Mouse (Mus musculus): ENCODE data around the gene Dlg2.

Gene Dlg2

GRCm38 (mm10) chr7:91896935-91897334 is 1420.5 kb downstream of the Dlg2 start:
- in situ Hi-C loops (cut with MboI, MseI), result no loop called here

GRCm38 (mm10) chr7:91897509-91897908 is 1421.0 kb downstream of the Dlg2 start:
- in situ Hi-C loops (cut with MboI, MseI), result no loop called here

GRCm38 (mm10) chr7:91902503-91902902 is 1426.0 kb downstream of the Dlg2 start:
- in situ Hi-C loops (cut with MboI, MseI), result no loop called here

GRCm38 (mm10) chr7:91916809-91917208 is 1440.3 kb downstream of the Dlg2 start:
- in situ Hi-C loops (cut with MboI, MseI), result no loop called here

GRCm38 (mm10) chr7:91919099-91919498 is 1442.6 kb downstream of the Dlg2 start:
- in situ Hi-C loops (cut with MboI, MseI), result no loop called here

GRCm38 (mm10) chr7:91919738-91920137 is 1443.3 kb downstream of the Dlg2 start:
- in situ Hi-C loops (cut with MboI, MseI), result no loop called here

- in situ Hi-C loops (cut with MboI, MseI), result no loop called here
Measured at GRCm38 (mm10) chr7:91934881-91935597, 1458.6 kb downstream of the Dlg2 start.

- in situ Hi-C loops (cut with MboI, MseI), result no loop called here
Measured at GRCm38 (mm10) chr7:91936193-91936592, 1459.7 kb downstream of the Dlg2 start.

- in situ Hi-C loops (cut with MboI, MseI), result no loop called here
Measured at GRCm38 (mm10) chr7:91943224-91943623, 1466.8 kb downstream of the Dlg2 start.

GRCm38 (mm10) chr7:91955584-91955983 is 1479.1 kb downstream of the Dlg2 start:
- in situ Hi-C loops (cut with MboI, MseI), result no loop called here

GRCm38 (mm10) chr7:91962956-91963355 is 1486.5 kb downstream of the Dlg2 start:
- in situ Hi-C loops (cut with MboI, MseI), result no loop called here

- in situ Hi-C loops (cut with MboI, MseI), result no loop called here
Measured at GRCm38 (mm10) chr7:91972970-91973369, 1496.5 kb downstream of the Dlg2 start.

GRCm38 (mm10) chr7:92003769-92004455 is 1527.4 kb downstream of the Dlg2 start:
- in situ Hi-C loops (cut with MboI, MseI), result no loop called here

GRCm38 (mm10) chr7:92005681-92006425 is 1529.4 kb downstream of the Dlg2 start:
- in situ Hi-C loops (cut with MboI, MseI), result no loop called here

- in situ Hi-C loops (cut with MboI, MseI), result no loop called here
Measured at GRCm38 (mm10) chr7:92008702-92009101, 1532.2 kb downstream of the Dlg2 start.

- in situ Hi-C loops (cut with MboI, MseI), result no loop called here
Measured at GRCm38 (mm10) chr7:92024928-92025327, 1548.5 kb downstream of the Dlg2 start.

GRCm38 (mm10) chr7:92025465-92026056 is 1549.1 kb downstream of the Dlg2 start:
- in situ Hi-C loops (cut with MboI, MseI), result no loop called here

GRCm38 (mm10) chr7:92027049-92027448 is 1550.6 kb downstream of the Dlg2 start:
- in situ Hi-C loops (cut with MboI, MseI), result no loop called here

GRCm38 (mm10) chr7:92034256-92034655 is 1557.8 kb downstream of the Dlg2 start:
- in situ Hi-C loops (cut with MboI, MseI), result no loop called here

- in situ Hi-C loops (cut with MboI, MseI), result no loop called here
Measured at GRCm38 (mm10) chr7:92040187-92040586, 1563.7 kb downstream of the Dlg2 start.

- in situ Hi-C loops (cut with MboI, MseI), result no loop called here
Measured at GRCm38 (mm10) chr7:92040785-92041411, 1564.4 kb downstream of the Dlg2 start.

GRCm38 (mm10) chr7:92044966-92045365 is 1568.5 kb downstream of the Dlg2 start:
- in situ Hi-C loops (cut with MboI, MseI), result no loop called here

Data from T-helper 2 cell (primary cell).